Mouse (Mus musculus) ovary, postnatal 14 days (tissue): ENCODE results near the gene Pdha1.

Source experiments
- DNase-seq: peaks from one replicate; pipeline ENCODE4 v3.0.0; 2022; ENCODE audit warnings: low spot score

The Pdha1 gene

GRCm38 (mm10) chrX:160137861-160138717 is at the start of gene Pdha1:
Gene Pdha1 (minus strand): TSS chrX:160138413.
- DNase-seq, result peak; percentile 72

GRCm38 (mm10) chrX:160179032-160179431 is 40.8 kb upstream of the Pdha1 start:
- no peak for DNase-seq

GRCm38 (mm10) chrX:160170150-160170549 is 31.9 kb upstream of the Pdha1 start:
- peak; percentile 47 for DNase-seq

DNA sequence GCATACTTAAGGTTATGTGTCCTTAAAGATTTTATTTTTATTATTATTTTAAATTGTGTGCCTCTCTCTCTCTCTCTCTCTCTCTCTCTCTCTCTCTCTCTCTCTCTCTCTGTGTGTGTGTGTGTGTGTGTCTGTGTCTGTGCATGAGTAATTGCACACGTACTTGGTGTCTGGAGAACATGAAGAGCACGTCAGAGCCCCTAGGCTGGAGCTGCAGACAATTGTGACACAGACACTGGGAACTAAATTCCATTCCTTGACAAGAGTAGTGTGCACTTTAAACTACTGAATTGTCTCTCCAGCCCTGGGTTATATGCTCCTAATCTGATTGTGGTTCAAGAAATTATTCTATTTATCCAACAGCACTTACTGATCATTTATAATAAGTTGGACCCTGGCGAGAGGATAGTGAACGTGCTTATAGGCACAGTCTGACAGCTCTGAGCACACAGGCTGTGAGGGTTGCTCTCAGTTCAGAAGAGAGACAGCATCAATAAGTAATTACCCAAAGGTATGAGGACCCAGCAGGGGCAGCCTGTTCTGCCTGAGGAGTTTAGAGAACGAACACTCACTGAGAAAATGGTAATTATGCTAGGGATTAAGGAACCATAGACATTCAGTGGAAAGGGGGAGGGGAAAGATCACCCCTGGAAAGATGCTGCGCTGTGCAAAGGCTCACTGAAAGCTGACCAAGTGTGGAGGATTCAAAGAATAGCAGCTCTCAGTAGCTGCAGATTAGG is 28.2 kb upstream of the Pdha1 start:
- no peak for DNase-seq

GRCm38 (mm10) chrX:160164259-160164658 is 26.0 kb upstream of the Pdha1 start:
- DNase-seq, result no peak

- DNase-seq, result no peak
Observed at GRCm38 (mm10) chrX:160153147-160153815, 15.1 kb upstream of the Pdha1 start.

GRCm38 (mm10) chrX:160148859-160149258 is 10.6 kb upstream of the Pdha1 start:
- DNase-seq, result no peak

- no peak for DNase-seq
Observed at GRCm38 (mm10) chrX:160147406-160147805, 9.2 kb upstream of the Pdha1 start.

DNA sequence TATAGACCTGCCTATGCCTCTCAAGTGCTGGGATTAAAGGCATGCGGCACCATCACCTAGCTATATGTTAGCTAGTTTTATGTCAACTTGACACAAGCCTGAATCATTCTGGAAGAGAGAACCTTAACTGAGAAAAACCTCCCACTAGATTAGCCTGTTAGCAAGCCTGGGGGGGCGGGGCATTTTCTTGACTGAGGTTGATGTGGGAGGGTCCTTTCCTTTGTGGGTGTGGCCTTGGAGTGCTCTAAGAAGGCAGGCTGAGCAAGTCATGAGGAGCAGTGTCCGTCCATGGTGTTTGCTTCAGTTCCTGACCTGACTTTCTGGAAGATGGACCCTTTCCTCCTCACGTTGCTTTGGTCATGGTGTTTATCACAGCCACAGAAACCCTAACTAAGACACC is 8.6 kb upstream of the Pdha1 start:
- DNase-seq, result no peak

DNA sequence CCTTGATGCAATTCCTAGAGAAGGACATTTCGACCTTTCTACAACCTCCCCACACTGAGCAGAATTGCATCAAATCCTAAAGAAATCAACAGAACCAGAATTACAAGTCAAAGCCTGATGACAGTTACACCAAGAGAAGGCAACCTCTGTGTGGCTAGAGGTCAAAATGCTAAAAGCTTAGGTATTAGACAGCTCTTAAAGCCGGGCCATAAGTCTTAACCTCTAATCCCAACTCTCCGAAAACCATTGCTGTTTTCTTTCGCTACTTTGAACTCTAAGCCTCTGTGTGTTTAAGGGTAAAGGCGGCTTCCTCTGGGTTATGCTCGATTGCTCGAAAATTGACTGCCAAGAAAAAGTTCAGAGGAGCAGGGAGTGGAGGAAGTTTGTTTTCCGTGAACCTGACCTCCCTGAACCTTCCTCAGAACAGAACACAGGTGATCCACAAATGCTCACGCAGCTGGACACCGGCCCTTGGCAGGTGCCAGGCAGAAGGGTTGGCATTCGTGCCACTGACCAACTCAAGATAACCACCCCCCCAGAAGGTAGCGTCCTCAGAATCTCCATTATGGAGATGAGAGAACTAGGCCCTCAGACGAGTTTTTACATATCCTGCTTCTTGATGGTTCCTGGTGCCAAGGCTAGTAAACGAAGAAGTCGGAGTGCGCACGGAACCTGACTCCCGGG is 894 bp downstream of the Pdha1 start:
- no peak for DNase-seq

- DNase-seq, result no peak
Observed at GRCm38 (mm10) chrX:160136153-160136552, 2.1 kb downstream of the Pdha1 start.

GRCm38 (mm10) chrX:160135719-160136118 is 2.5 kb downstream of the Pdha1 start:
- DNase-seq, result no peak

- no peak for DNase-seq
Observed at GRCm38 (mm10) chrX:160134136-160134843, 3.9 kb downstream of the Pdha1 start.

DNA sequence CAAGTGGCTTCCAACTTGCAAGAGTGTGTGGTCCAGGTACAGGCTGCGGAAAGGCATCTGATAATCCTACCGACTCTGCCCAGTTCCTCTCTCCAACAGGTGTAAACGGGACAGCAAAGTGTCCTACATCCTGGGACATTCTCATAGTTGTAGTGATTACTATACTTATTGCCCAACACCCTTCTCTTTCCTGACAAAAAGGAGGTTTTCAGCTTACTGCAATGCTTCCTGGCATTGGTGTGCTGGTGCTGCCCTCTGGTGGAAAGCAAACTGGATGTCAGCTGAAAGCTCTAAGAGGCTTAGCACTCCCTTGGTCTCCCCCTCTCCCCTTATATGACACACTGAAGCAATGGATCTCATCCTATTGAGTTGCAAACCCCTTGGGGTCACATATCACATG is 21.6 kb downstream of the Pdha1 start:
- DNase-seq, result peak; percentile 23

GRCm38 (mm10) chrX:160116074-160116473 is 22.1 kb downstream of the Pdha1 start:
- DNase-seq, result no peak

DNA sequence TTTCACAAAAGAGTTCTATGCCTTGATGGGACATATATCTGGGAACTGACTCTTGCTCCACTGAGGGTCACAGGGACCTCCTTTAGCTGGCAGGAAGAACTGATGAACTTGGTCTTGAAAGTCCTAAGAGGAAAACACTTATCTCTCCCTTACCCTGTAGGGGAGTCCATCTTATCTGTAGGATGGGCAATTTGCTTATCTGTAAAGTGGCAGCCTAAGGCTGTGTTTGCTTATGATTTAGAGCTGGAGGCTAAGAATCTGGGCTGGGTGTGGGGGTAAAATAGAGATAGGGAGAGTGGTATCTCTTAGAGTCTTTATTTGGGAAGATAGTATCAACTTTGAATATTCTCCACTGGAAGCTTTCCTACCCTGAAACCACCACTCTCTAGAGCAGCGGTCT is 24.4 kb downstream of the Pdha1 start:
- no peak for DNase-seq

DNA sequence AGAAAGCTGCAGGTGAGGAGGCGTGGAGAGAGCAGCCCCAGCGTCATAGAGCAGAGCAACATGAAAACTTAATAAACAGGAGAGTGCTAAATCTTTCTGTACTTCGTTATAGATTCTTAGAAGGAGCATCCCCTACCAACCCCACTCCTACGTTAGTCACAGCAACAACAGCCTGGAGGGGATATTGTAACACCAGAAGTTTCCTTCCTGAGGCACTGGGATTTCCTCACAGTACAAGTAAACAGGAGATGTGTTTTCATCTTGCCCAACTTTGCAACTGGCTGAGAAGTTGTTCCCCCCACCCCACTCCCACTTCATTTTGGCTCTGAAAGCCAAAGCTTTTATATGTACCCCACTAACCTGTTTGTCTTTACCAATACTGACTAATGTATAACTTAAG is 30.4 kb downstream of the Pdha1 start:
- DNase-seq, result no peak

DNA sequence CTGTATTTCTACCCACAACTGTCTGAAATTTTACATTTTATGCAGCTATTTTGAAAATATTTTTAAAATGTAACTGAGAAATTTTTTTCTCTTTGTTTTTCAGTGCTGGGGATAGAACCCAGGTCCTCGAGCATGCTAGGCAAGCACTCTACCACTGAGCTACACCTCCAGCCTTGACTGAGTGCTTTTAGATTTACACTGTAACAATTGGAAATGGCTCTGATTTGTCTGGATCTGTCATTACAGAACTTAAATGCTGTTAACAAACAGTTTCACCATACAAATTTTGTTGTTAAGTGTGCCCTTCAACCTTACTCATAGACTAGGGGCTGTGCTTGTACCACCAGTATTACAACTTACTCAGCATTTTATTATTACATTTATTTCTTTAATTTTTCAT is 46.2 kb downstream of the Pdha1 start:
- no peak for DNase-seq
